Mouse (Mus musculus) liver, postnatal 0 days (tissue): ENCODE data around the gene Sergef.

ENCODE experiments used
- CTCF ChIP-seq: sonication (generic); IDR thresholded peaks from 2 replicates; pipeline ENCODE4 v1.5.1; 2016; ENCODE audit warnings: antibody characterized with exemption, low read depth
- EP300 ChIP-seq: IDR thresholded peaks from 2 replicates; pipeline ENCODE4 v1.6.1; 2016; ENCODE audit warnings: antibody characterized with exemption, low read depth, mild to moderate bottlenecking

GRCm38 (mm10) chr7:46421535-46421934 is 218.1 kb downstream of the Sergef start:
- no peak for TF ChIP-seq CTCF
- TF ChIP-seq EP300 = no peak
